Mouse (Mus musculus): ENCODE data around the gene Slc25a4. TPM values are rescaled to one million over a fixed set of nuclear protein-coding genes. Genes with fewer than 3 reads are reported as not detected.

Slc25a4 gene
- polyA plus RNA-seq, 1 experiment, result 302 TPM

GRCm38 (mm10) chr8:46209057-46209456 lies 2.0 kb downstream of the Slc25a4 start:
- peak overlapping the region; percentile 96 for H3K4me3 ChIP-seq (ENCODE audit: insufficient read depth, low read length)
- TF ChIP-seq POLR2A (IDR thresholded peaks at IDR 0.05; ENCODE audit: low read depth, low read length), result no peak
- no peak for TF ChIP-seq CTCF (IDR thresholded peaks at IDR 0.05; ENCODE audit: borderline replicate concordance, insufficient read depth, low read length)
- peaks cover 6% of the 10 kb centered on the region for H3K4me1 ChIP-seq (ENCODE audit: control insufficient read depth, insufficient read depth, low read length)
- no peak overlapping the region for H3K27ac ChIP-seq (ENCODE audit: insufficient read depth, low read length)

GRCm38 (mm10) chr8:46208354-46208753 lies 2.7 kb downstream of the Slc25a4 start:
- no peak for TF ChIP-seq CTCF (IDR thresholded peaks at IDR 0.05; ENCODE audit: borderline replicate concordance, insufficient read depth, low read length)
- no peak for TF ChIP-seq POLR2A (IDR thresholded peaks at IDR 0.05; ENCODE audit: low read depth, low read length)
- Histone ChIP-seq H3K4me1 (ENCODE audit: control insufficient read depth, insufficient read depth, low read length) (peaks cover 6% of the 10 kb centered on the region), H3K27ac (ENCODE audit: insufficient read depth, low read length) (no peak overlapping the region), H3K4me3 (ENCODE audit: insufficient read depth, low read length) (peak overlapping the region; percentile 96)

GRCm38 (mm10) chr8:46206107-46206506 lies 5.0 kb downstream of the Slc25a4 start:
- Histone ChIP-seq H3K4me1 (ENCODE audit: control insufficient read depth, insufficient read depth, low read length) (peaks cover 6% of the 10 kb centered on the region), H3K27ac (ENCODE audit: insufficient read depth, low read length) (peak overlapping the region; percentile 3; the same call in 1 of the 2 replicates), H3K4me3 (ENCODE audit: insufficient read depth, low read length) (no peak overlapping the region)
- no peak for TF ChIP-seq CTCF (IDR thresholded peaks at IDR 0.05; ENCODE audit: borderline replicate concordance, insufficient read depth, low read length)
- no peak for TF ChIP-seq POLR2A (IDR thresholded peaks at IDR 0.05; ENCODE audit: low read depth, low read length)

- Histone ChIP-seq H3K4me1 (ENCODE audit: control insufficient read depth, insufficient read depth, low read length) (peaks cover 6% of the 10 kb centered on the region), H3K4me3 (ENCODE audit: insufficient read depth, low read length) (no peak overlapping the region), H3K27ac (ENCODE audit: insufficient read depth, low read length) (0 out of 2 replicates have a peak overlapping the region, but pooled peaks have one; percentile 2)
- TF ChIP-seq POLR2A (IDR thresholded peaks at IDR 0.05; ENCODE audit: low read depth, low read length) (peak; percentile 29), CTCF (IDR thresholded peaks at IDR 0.05; ENCODE audit: borderline replicate concordance, insufficient read depth, low read length) (no peak)
These were observed 6.0 kb downstream of the Slc25a4 start for GRCm38 (mm10) chr8:46204974-46205640.

GRCm38 (mm10) chr8:46204301-46204700 lies 6.8 kb downstream of the Slc25a4 start:
- no peak for TF ChIP-seq POLR2A (IDR thresholded peaks at IDR 0.05; ENCODE audit: low read depth, low read length)
- TF ChIP-seq CTCF (IDR thresholded peaks at IDR 0.05; ENCODE audit: borderline replicate concordance, insufficient read depth, low read length), result no peak
- H3K27ac ChIP-seq (ENCODE audit: insufficient read depth, low read length), result no peak overlapping the region
- no peak overlapping the region for H3K4me3 ChIP-seq (ENCODE audit: insufficient read depth, low read length)
- peaks cover 6% of the 10 kb centered on the region for H3K4me1 ChIP-seq (ENCODE audit: control insufficient read depth, insufficient read depth, low read length)

- H3K4me3 ChIP-seq (ENCODE audit: insufficient read depth, low read length), result no peak overlapping the region
- no peak for TF ChIP-seq CTCF (IDR thresholded peaks at IDR 0.05; ENCODE audit: borderline replicate concordance, insufficient read depth, low read length)
- no peak; the same call in 1 of the 2 replicates for TF ChIP-seq POLR2A (IDR thresholded peaks at IDR 0.05; ENCODE audit: low read depth, low read length)
- no peak overlapping the region for H3K27ac ChIP-seq (ENCODE audit: insufficient read depth, low read length)
- H3K4me1 ChIP-seq (ENCODE audit: control insufficient read depth, insufficient read depth, low read length), result peaks cover under 1% of the 10 kb centered on the region
These were observed 8.7 kb downstream of the Slc25a4 start for GRCm38 (mm10) chr8:46202350-46202749.

GRCm38 (mm10) chr8:46197673-46198072 lies 13.4 kb downstream of the Slc25a4 start:
- no peak overlapping the region for H3K4me3 ChIP-seq (ENCODE audit: insufficient read depth, low read length)
- TF ChIP-seq POLR2A (IDR thresholded peaks at IDR 0.05; ENCODE audit: low read depth, low read length), result no peak
- TF ChIP-seq CTCF (IDR thresholded peaks at IDR 0.05; ENCODE audit: borderline replicate concordance, insufficient read depth, low read length), result no peak
- H3K4me1 ChIP-seq (ENCODE audit: control insufficient read depth, insufficient read depth, low read length), result peaks cover 6% of the 10 kb centered on the region
- H3K27ac ChIP-seq (ENCODE audit: insufficient read depth, low read length), result no peak overlapping the region

- Histone ChIP-seq H3K27ac (ENCODE audit: insufficient read depth, low read length) (no peak overlapping the region), H3K4me3 (ENCODE audit: insufficient read depth, low read length) (no peak overlapping the region), H3K4me1 (ENCODE audit: control insufficient read depth, insufficient read depth, low read length) (peaks cover 6% of the 10 kb centered on the region)
- TF ChIP-seq POLR2A (IDR thresholded peaks at IDR 0.05; ENCODE audit: low read depth, low read length) (no peak), CTCF (IDR thresholded peaks at IDR 0.05; ENCODE audit: borderline replicate concordance, insufficient read depth, low read length) (no peak)
These were observed 14.2 kb downstream of the Slc25a4 start for GRCm38 (mm10) chr8:46196877-46197276.

GRCm38 (mm10) chr8:46193100-46193499 lies 18.0 kb downstream of the Slc25a4 start:
- Histone ChIP-seq H3K4me3 (ENCODE audit: insufficient read depth, low read length) (no peak overlapping the region), H3K4me1 (ENCODE audit: control insufficient read depth, insufficient read depth, low read length) (peaks cover 6% of the 10 kb centered on the region), H3K27ac (ENCODE audit: insufficient read depth, low read length) (no peak overlapping the region)
- TF ChIP-seq POLR2A (IDR thresholded peaks at IDR 0.05; ENCODE audit: low read depth, low read length) (no peak), CTCF (IDR thresholded peaks at IDR 0.05; ENCODE audit: borderline replicate concordance, insufficient read depth, low read length) (no peak)

- Histone ChIP-seq H3K27ac (ENCODE audit: insufficient read depth, low read length) (no peak overlapping the region), H3K4me3 (ENCODE audit: insufficient read depth, low read length) (no peak overlapping the region), H3K4me1 (ENCODE audit: control insufficient read depth, insufficient read depth, low read length) (no peaks in the 10 kb centered on the region)
- TF ChIP-seq POLR2A (IDR thresholded peaks at IDR 0.05; ENCODE audit: low read depth, low read length), result no peak
- no peak; the same call in 1 of the 2 replicates for TF ChIP-seq CTCF (IDR thresholded peaks at IDR 0.05; ENCODE audit: borderline replicate concordance, insufficient read depth, low read length)
These were observed 25.7 kb downstream of the Slc25a4 start for GRCm38 (mm10) chr8:46185361-46185760.

Data from embryonic fibroblast, embryonic 13.5 days (primary cell).